Mouse (Mus musculus) olfactory bulb, adult 2 months (tissue): ENCODE results near the gene Atg14.
"Not testable (repeated sequence)": the region's sequence is repeated elsewhere in the genome, so short reads cannot be mapped to it uniquely, and the experiment has no call there.

Source experiments
- CTCF ChIP-seq: fragments of 200-500 bp; IDR thresholded peaks from 2 replicates; pipeline ENCODE4 v1.5.1; 2012; ENCODE audit warnings: low read depth, mild to moderate bottlenecking, low read length, moderate library complexity; ENCODE audit not compliant: insufficient read depth
- POLR2A ChIP-seq: fragments of 200-500 bp; IDR thresholded peaks from 2 replicates; pipeline ENCODE4 v1.6.1; 2012; ENCODE audit warnings: mild to moderate bottlenecking, low read depth, low read length, moderate library complexity; ENCODE audit not compliant: insufficient read depth

DNA sequence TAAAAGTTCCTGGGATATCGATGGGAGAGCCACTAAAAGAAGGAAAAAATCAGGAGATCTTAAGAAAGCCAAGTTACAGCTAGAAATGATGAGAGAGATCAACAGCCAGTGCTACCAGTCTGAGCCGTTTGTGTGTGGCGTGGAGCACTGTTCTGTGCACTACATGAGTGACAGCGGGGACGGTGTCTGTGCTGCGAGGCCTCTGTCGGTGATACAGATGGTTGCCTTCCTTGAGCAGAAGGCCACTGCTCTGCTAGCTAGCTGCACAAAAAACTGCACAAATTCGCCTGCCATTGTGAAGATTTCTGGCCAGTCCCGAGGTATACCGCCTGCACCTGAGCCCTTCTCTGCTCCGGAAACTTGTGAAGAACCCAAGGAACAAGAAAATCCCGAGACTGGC lies 40.9 kb downstream of the Atg14 start:
- not testable (repeated sequence) for TF ChIP-seq CTCF, POLR2A
